Comparison of ENCODE assay signal across 8 mouse cellular contexts in genomic region chr8:23319556-23319955, GRCm38 (mm10).
DNase-seq lines count a peak whose midpoint lies in the region; ATAC-seq and TF ChIP-seq lines count a peak whose summit lies in the region.
"Had no signal": no experiment of that assay in that cellular context is flagged by ENCODE, and none has a peak within 500 bp of the region (broad histone marks: within the 10 kb centered on the region; RNA-seq: fewer than 3 reads in every experiment).

No protein-coding gene starts in this region.

- no peaks in the 10 kb centered on the region for H3K36me3 ChIP-seq in intestine, postnatal 0 days (ENCODE audit: control insufficient read depth, insufficient read depth)
- H3K36me3 ChIP-seq in intestine, embryonic 16.5 days (ENCODE audit: control insufficient read depth, insufficient read depth, low read length), result no peaks in the 10 kb centered on the region
- H3K36me3 ChIP-seq in embryonic facial prominence, embryonic 14.5 days (ENCODE audit: control insufficient read depth, insufficient read depth, low read length), result no peaks in the 10 kb centered on the region
- H3K36me3 ChIP-seq: liver, embryonic 13.5 days had no signal

- no peak overlapping the region for H3K4me3 ChIP-seq in intestine, postnatal 0 days (ENCODE audit: low read depth, low read length)
- no peak overlapping the region for H3K4me3 ChIP-seq in intestine, embryonic 16.5 days (ENCODE audit: low read length)
- H3K4me3 ChIP-seq in embryonic facial prominence, embryonic 14.5 days (ENCODE audit: low read depth, low read length), result no peak overlapping the region
- H3K4me3 ChIP-seq: liver, embryonic 13.5 days had no signal

- no peak overlapping the region for H3K4me2 ChIP-seq in intestine, postnatal 0 days (replicated peaks; ENCODE audit: low read depth)
- no peak overlapping the region for H3K4me2 ChIP-seq in intestine, embryonic 16.5 days (ENCODE audit: low read depth, low read length)
- no peak overlapping the region for H3K4me2 ChIP-seq in embryonic facial prominence, embryonic 14.5 days (ENCODE audit: low read depth, low read length)
- H3K4me2 ChIP-seq: liver, embryonic 13.5 days had no signal

- H3K27ac ChIP-seq in intestine, postnatal 0 days (ENCODE audit: low read depth, low read length), result no peak overlapping the region
- H3K27ac ChIP-seq in intestine, embryonic 16.5 days (ENCODE audit: low read length), result no peak overlapping the region
- no peak overlapping the region for H3K27ac ChIP-seq in embryonic facial prominence, embryonic 14.5 days (replicated peaks; ENCODE audit: low read depth, low read length)
- H3K27ac ChIP-seq: liver, embryonic 13.5 days had no signal

- no peaks in the 10 kb centered on the region for H3K4me1 ChIP-seq in intestine, postnatal 0 days (replicated peaks; ENCODE audit: control insufficient read depth, insufficient read depth, low read length)
- peaks cover 16% of the 10 kb centered on the region for H3K4me1 ChIP-seq in intestine, embryonic 16.5 days (ENCODE audit: control insufficient read depth, insufficient read depth, low read length)
- H3K4me1 ChIP-seq in embryonic facial prominence, embryonic 14.5 days (ENCODE audit: control insufficient read depth, insufficient read depth, low read length), result peaks cover 9% of the 10 kb centered on the region; the same call in 1 of the 2 replicates
- H3K4me1 ChIP-seq: liver, embryonic 13.5 days had no signal

- peak; percentile 69 for TF ChIP-seq CTCF in intestine, postnatal 0 days (IDR thresholded peaks at IDR 0.05; ENCODE audit: low read depth)

- no peak overlapping the region for H3K9ac ChIP-seq in intestine, postnatal 0 days (ENCODE audit: low read depth, low read length)
- H3K9ac ChIP-seq in intestine, embryonic 16.5 days (ENCODE audit: low read depth, low read length), result no peak overlapping the region
- no peak overlapping the region for H3K9ac ChIP-seq in embryonic facial prominence, embryonic 14.5 days (ENCODE audit: low read depth, low read length)
- H3K9ac ChIP-seq: liver, embryonic 13.5 days had no signal

- no peaks in the 10 kb centered on the region for H3K9me3 ChIP-seq in intestine, postnatal 0 days (ENCODE audit: control insufficient read depth)
- no peaks in the 10 kb centered on the region for H3K9me3 ChIP-seq in intestine, embryonic 16.5 days (ENCODE audit: control insufficient read depth, low read length)
- no peaks in the 10 kb centered on the region for H3K9me3 ChIP-seq in embryonic facial prominence, embryonic 14.5 days (ENCODE audit: control insufficient read depth, low read length)
- H3K9me3 ChIP-seq: liver, embryonic 13.5 days had no signal

- WGBS in intestine, postnatal 0 days, result 37% methylated on average over 9 of the region's 9 CpGs
- 44% methylated on average over 9 of the region's 9 CpGs for WGBS in intestine, embryonic 16.5 days
- 50% methylated on average over 9 of the region's 9 CpGs for WGBS in embryonic facial prominence, embryonic 14.5 days

- peak; percentile 15 for DNase-seq in urinary bladder, postnatal 14 days (ENCODE audit: low spot score)
- DNase-seq in urinary bladder, postnatal 10 days (ENCODE audit: low spot score), result no peak
- DNase-seq in embryonic facial prominence, embryonic 14.5 days (ENCODE audit: low spot score), result peak; percentile 32
- no peak for DNase-seq in thymus, postnatal 25 days
- no peak for DNase-seq in MN1 (ENCODE audit: low spot score)
- DNase-seq: liver, embryonic 13.5 days had no signal

- no peak for ATAC-seq in intestine, postnatal 0 days
- no peak for ATAC-seq in intestine, embryonic 16.5 days
- ATAC-seq in embryonic facial prominence, embryonic 14.5 days (ENCODE audit: low read depth), result no peak

- H3K27me3 ChIP-seq in intestine, postnatal 0 days (replicated peaks; ENCODE audit: control insufficient read depth, insufficient read depth, low read length), result no peaks in the 10 kb centered on the region
- H3K27me3 ChIP-seq in intestine, embryonic 16.5 days (replicated peaks; ENCODE audit: control insufficient read depth, insufficient read depth, low read length), result no peaks in the 10 kb centered on the region
- no peaks in the 10 kb centered on the region for H3K27me3 ChIP-seq in embryonic facial prominence, embryonic 14.5 days (replicated peaks; ENCODE audit: control insufficient read depth, insufficient read depth, low read length)
- H3K27me3 ChIP-seq: liver, embryonic 13.5 days had no signal

Comparison
In these comparisons a context has a peak if more than half of its experiments do, and no peak if none do; other contexts are left out.
1. DNase-seq: peak in urinary bladder, postnatal 14 days (single experiment) and embryonic facial prominence, embryonic 14.5 days (single experiment); none in urinary bladder, postnatal 10 days (single experiment), thymus, postnatal 25 days (single experiment) and MN1 (single experiment).